Mouse (Mus musculus): ENCODE results near the gene Ring1.

DNA sequence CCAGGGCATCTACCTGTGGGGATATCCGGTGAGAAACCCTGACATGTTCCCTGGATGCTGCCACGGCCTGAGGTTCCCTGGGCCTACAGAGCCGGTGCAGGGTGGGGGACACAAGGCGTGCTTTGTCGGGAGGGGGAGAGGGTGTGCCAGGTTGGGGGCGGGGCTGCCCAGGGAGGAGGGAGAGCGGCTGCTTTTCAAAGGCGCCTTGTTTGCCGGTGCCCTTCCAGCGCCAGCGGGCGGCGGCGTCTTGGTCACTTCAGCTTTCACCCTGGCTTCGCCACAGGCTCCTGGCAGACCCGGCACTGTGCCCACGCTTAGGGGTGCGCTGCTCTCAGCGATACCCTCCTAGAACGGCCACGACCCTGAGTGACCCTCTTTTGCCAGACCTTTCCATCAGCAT lies 14.0 kb upstream of the Ring1 start:
- no peak for TF ChIP-seq CTCF (IDR thresholded peaks at IDR 0.05; ENCODE audit: extremely low read depth, insufficient read depth, insufficient read length, insufficient replicate concordance)
- TF ChIP-seq POLR2A (IDR thresholded peaks at IDR 0.05; ENCODE audit: low read depth, low read length) = no peak

Data from spleen, adult 2 months (tissue).